19 mouse cellular contexts compared by ENCODE assay signal in genomic region chr13:112836951-112837350, GRCm38 (mm10).
"Had no signal": no experiment of that assay in that cellular context is flagged by ENCODE, and none has a peak within 500 bp of the region (broad histone marks: within the 10 kb centered on the region; RNA-seq: fewer than 3 reads in every experiment).

No protein-coding gene starts in this region.

- H3K4me2 ChIP-seq: limb, embryonic 13.5 days; midbrain, embryonic 12.5 days; midbrain, embryonic 15.5 days; neural tube, embryonic 12.5 days; neural tube, embryonic 15.5 days; stomach, embryonic 15.5 days had no signal

- H3K27ac ChIP-seq: limb, embryonic 10.5 days; limb, embryonic 13.5 days; midbrain, embryonic 12.5 days; midbrain, embryonic 15.5 days; neural tube, embryonic 12.5 days; neural tube, embryonic 15.5 days; stomach, embryonic 15.5 days had no signal

- DNase-seq: kidney, adult 18-20 months; kidney, adult 9 months; kidney, postnatal 14 days; kidney, postnatal 4 days; lung, adult 2 months; lung, postnatal 14 days; lung, postnatal 4 days; right cerebral cortex, adult 18-20 months; right cerebral cortex, postnatal 14 days; right cerebral cortex, postnatal 4 days; spleen, adult 18-20 months; thymus, postnatal 36 days had no signal

- ATAC-seq: midbrain, embryonic 15.5 days had no signal

- H3K27me3 ChIP-seq: limb, embryonic 13.5 days; midbrain, embryonic 12.5 days; midbrain, embryonic 15.5 days; neural tube, embryonic 12.5 days; neural tube, embryonic 15.5 days; stomach, embryonic 15.5 days had no signal

- H3K9me3 ChIP-seq: limb, embryonic 10.5 days; limb, embryonic 13.5 days; midbrain, embryonic 12.5 days; midbrain, embryonic 15.5 days; neural tube, embryonic 12.5 days; neural tube, embryonic 15.5 days; stomach, embryonic 15.5 days had no signal

- H3K36me3 ChIP-seq: limb, embryonic 10.5 days; limb, embryonic 13.5 days; midbrain, embryonic 12.5 days; midbrain, embryonic 15.5 days; neural tube, embryonic 12.5 days; neural tube, embryonic 15.5 days; stomach, embryonic 15.5 days had no signal

- H3K4me3 ChIP-seq: limb, embryonic 10.5 days; limb, embryonic 13.5 days; midbrain, embryonic 12.5 days; midbrain, embryonic 15.5 days; neural tube, embryonic 12.5 days; neural tube, embryonic 15.5 days; stomach, embryonic 15.5 days had no signal

- H3K9ac ChIP-seq: limb, embryonic 13.5 days; midbrain, embryonic 12.5 days; midbrain, embryonic 15.5 days; neural tube, embryonic 12.5 days; neural tube, embryonic 15.5 days; stomach, embryonic 15.5 days had no signal
